8 mouse cellular contexts compared by ENCODE assay signal in genomic region chr11:100619982-100620381, GRCm38 (mm10). TPM values are rescaled to one million over a fixed set of nuclear protein-coding genes. Genes with fewer than 3 reads are reported as not detected.
DNase-seq lines count a peak whose midpoint lies in the region; ATAC-seq and TF ChIP-seq lines count a peak whose summit lies in the region.

Gene Dnajc7, minus strand, starts transcription at chr11:100620168.

- H3K9me3 ChIP-seq in embryonic facial prominence, embryonic 14.5 days (ENCODE audit: control insufficient read depth, low read length) = no peaks in the 10 kb centered on the region
- H3K9me3 ChIP-seq in heart, embryonic 16.5 days (replicated peaks; ENCODE audit: control insufficient read depth, low read length) = no peaks in the 10 kb centered on the region

- peak within 1 kb of the TSS; percentile 40 for H3ac ChIP-seq in myocyte (ENCODE audit: control insufficient read depth, insufficient read length)

- H3K36me3 ChIP-seq in embryonic facial prominence, embryonic 14.5 days (ENCODE audit: control insufficient read depth, insufficient read depth, low read length) = peaks cover 8% of the 10 kb centered on the region; the same call in 1 of the 2 replicates
- H3K36me3 ChIP-seq in heart, embryonic 16.5 days (ENCODE audit: control insufficient read depth, insufficient read depth) = peaks cover 4% of the 10 kb centered on the region; the same call in 1 of the 2 replicates
- peaks cover 8% of the 10 kb centered on the region for H3K36me3 ChIP-seq in myocyte (ENCODE audit: control insufficient read depth, insufficient read depth)

- H3K9ac ChIP-seq in embryonic facial prominence, embryonic 14.5 days (ENCODE audit: low read depth, low read length) = peak within 1 kb of the TSS; percentile 89
- H3K9ac ChIP-seq in heart, embryonic 16.5 days (ENCODE audit: low read length) = peak within 1 kb of the TSS; percentile 90

- ATAC-seq in embryonic facial prominence, embryonic 14.5 days (ENCODE audit: low read depth) = no peak
- no peak for ATAC-seq in heart, embryonic 16.5 days (replicated peaks; ENCODE audit: extremely low read depth, insufficient read depth, low FRiP score)

- H3K4me2 ChIP-seq in embryonic facial prominence, embryonic 14.5 days (ENCODE audit: low read depth, low read length) = peak within 1 kb of the TSS; percentile 67
- H3K4me2 ChIP-seq in heart, embryonic 16.5 days (ENCODE audit: low read depth, low read length) = peak within 1 kb of the TSS; percentile 97
- peak within 1 kb of the TSS; percentile 88 for H3K4me2 ChIP-seq in myocyte (ENCODE audit: low read depth)

- no peaks in the 10 kb centered on the region for H3K27me3 ChIP-seq in embryonic facial prominence, embryonic 14.5 days (replicated peaks; ENCODE audit: control insufficient read depth, insufficient read depth, low read length)
- no peaks in the 10 kb centered on the region for H3K27me3 ChIP-seq in heart, embryonic 16.5 days (ENCODE audit: control insufficient read depth, insufficient read depth, low read length)
- no peaks in the 10 kb centered on the region for H3K27me3 ChIP-seq in myocyte (ENCODE audit: control insufficient read depth, insufficient read depth, insufficient read length)

- no peak for TF ChIP-seq POLR2A in myocyte (IDR thresholded peaks at IDR 0.05; ENCODE audit: insufficient read length, low read depth)

- peak within 1 kb of the TSS; percentile 77 for H3K4me3 ChIP-seq in embryonic facial prominence, embryonic 14.5 days (ENCODE audit: low read depth, low read length)
- H3K4me3 ChIP-seq in heart, embryonic 16.5 days (ENCODE audit: low read length) = peak within 1 kb of the TSS; percentile 83
- peak within 1 kb of the TSS; percentile 98 for H3K4me3 ChIP-seq in myocyte

- H3K79me2 ChIP-seq in myocyte (ENCODE audit: control insufficient read depth, insufficient read depth) = peaks cover 47% of the 10 kb centered on the region

- 3% methylated on average over 11 of the region's 11 CpGs for WGBS in embryonic facial prominence, embryonic 14.5 days
- 5% methylated on average over 11 of the region's 11 CpGs for WGBS in heart, embryonic 16.5 days

- peak within 1 kb of the TSS; percentile 90 for H3K27ac ChIP-seq in embryonic facial prominence, embryonic 14.5 days (replicated peaks; ENCODE audit: low read depth, low read length)
- peak within 1 kb of the TSS; percentile 94 for H3K27ac ChIP-seq in heart, embryonic 16.5 days (ENCODE audit: low read length)

- peak; percentile 31 for DNase-seq in urinary bladder, adult 2 months (ENCODE audit: low spot score)
- DNase-seq in urinary bladder, postnatal 36 days (ENCODE audit: low spot score in 2 of 2) = no peak
- DNase-seq in embryonic facial prominence, embryonic 14.5 days (ENCODE audit: low spot score) = no peak
- DNase-seq in left cerebral cortex, postnatal 25 days (ENCODE audit: low spot score in 2 of 2) = no peak
- no peak for DNase-seq in embryo, embryonic 11 days
- no peak for DNase-seq in cerebellum, postnatal 14 days

- peaks cover 17% of the 10 kb centered on the region for H3K4me1 ChIP-seq in embryonic facial prominence, embryonic 14.5 days (ENCODE audit: control insufficient read depth, insufficient read depth, low read length)
- peaks cover 28% of the 10 kb centered on the region for H3K4me1 ChIP-seq in heart, embryonic 16.5 days (ENCODE audit: control insufficient read depth, insufficient read depth, low read length)

- intact Hi-C loops in left cerebral cortex, postnatal 25 days (cut with DNase I) = loop anchor here (2.0 kb wide), 1 partner anchor 49 kb away; no protein-coding TSS in a partner anchor

TF ChIP-seq in myocyte, 11 proteins besides CTCF, POLR2A, EP300 and RAD21:
- no peak for TF ChIP-seq MAX (IDR thresholded peaks at IDR 0.05; ENCODE audit: low read depth)
- TF ChIP-seq SRF (IDR thresholded peaks at IDR 0.05; ENCODE audit: control insufficient read depth, insufficient read length, low read depth) = no peak
- no peak for TF ChIP-seq TCF12 (IDR thresholded peaks at IDR 0.05; ENCODE audit: insufficient read depth, poor library complexity, severe bottlenecking)
- no peak for TF ChIP-seq CEBPB (IDR thresholded peaks at IDR 0.05; ENCODE audit: insufficient read depth, poor library complexity, severe bottlenecking)
- TF ChIP-seq MYOD1 (IDR thresholded peaks at IDR 0.05; ENCODE audit: control insufficient read depth in 1 of 3, insufficient read length in 2 of 3, low read depth in 2 of 3) = no peak
- no peak for TF ChIP-seq USF1 (IDR thresholded peaks at IDR 0.05; ENCODE audit: low read depth)
TF ChIP-seq in myocyte: peak in this region for 0.

RNA-seq across cellular contexts. Expression of gene Dnajc7, which starts in this region (rescaled TPM):
- 118 and 123 TPM in 2 replicates for polyA plus RNA-seq in urinary bladder, adult 2 months (2012; rRNA removed)
- polyA plus RNA-seq in embryonic facial prominence, embryonic 14.5 days (2014; fragmentation: Nextera tagmentation; extraction: Ambion mirVana) = 58.2 and 64.5 TPM in 2 replicates
- 219 and 228 TPM in 2 replicates for polyA plus RNA-seq in heart, embryonic 16.5 days (2015; fragmentation: Nextera tagmentation; extraction: Ambion mirVana)
- 100 to 1,000 TPM; 231 to 258 TPM for total RNA-seq in left cerebral cortex, postnatal 25 days (2021)
- 113 TPM for polyA plus RNA-seq in myocyte (2012; fragmentation: generic; extraction: Trizol)
